Mouse (Mus musculus): ENCODE measurements at regions not wholly inside any gene's neighbourhood (a gene's known extent, or its start where the extent isn't known, plus 50 kb on each side); places are given as distances from the start of the nearest gene placed in this dataset.
"Not testable (repeated sequence)": the region's sequence is repeated elsewhere in the genome, so short reads cannot be mapped to it uniquely, and the experiment has no call there.

DNA sequence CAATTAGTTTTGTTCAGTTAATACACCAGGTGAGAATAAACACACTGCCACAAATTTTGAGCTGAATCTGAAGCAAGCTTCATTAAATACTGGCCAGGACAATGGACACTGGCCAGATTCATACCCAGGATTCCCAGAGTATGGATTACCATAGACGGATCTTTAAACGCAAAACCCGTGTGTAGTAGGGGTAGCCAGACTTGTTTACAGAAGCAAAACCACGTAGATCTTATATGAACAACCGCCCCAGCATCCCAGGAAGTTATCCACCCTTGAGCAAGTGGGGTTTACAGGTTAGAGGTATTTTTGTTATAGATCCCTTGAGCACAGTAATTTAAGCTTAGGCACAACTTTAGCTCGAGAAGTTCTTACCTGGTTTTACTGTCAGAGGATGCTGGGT is 71.1 kb upstream of the Ezr start:
- no peak for ATAC-seq (replicated peaks; ENCODE audit: low FRiP score, poor library complexity, severe bottlenecking)

- ATAC-seq (replicated peaks; ENCODE audit: low FRiP score, poor library complexity, severe bottlenecking), result peak; percentile 72
Measured at GRCm38 (mm10) chr17:6852177-6852947, 69.8 kb upstream of the Ezr start.

DNA sequence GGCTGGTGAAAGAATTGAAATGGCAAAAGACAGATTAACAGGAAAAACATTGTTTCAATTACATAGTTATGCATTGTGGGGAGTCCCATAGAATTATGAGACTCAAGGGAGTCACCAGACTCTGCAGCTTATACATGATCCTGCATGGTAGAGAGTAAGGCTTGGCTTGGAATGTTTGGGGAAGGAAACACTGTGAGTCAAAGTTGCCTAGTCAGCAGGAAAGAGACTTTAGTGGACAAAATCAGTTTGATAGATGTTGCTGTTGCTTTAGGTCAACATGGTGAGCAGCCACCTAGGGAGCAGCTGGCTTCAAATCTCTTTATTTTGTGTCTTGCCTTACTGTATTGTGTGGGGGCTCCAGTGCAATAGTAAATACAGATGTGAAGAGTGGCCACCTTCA is 67.9 kb upstream of the Ezr start:
- no peak for ATAC-seq (replicated peaks; ENCODE audit: low FRiP score, poor library complexity, severe bottlenecking)

DNA sequence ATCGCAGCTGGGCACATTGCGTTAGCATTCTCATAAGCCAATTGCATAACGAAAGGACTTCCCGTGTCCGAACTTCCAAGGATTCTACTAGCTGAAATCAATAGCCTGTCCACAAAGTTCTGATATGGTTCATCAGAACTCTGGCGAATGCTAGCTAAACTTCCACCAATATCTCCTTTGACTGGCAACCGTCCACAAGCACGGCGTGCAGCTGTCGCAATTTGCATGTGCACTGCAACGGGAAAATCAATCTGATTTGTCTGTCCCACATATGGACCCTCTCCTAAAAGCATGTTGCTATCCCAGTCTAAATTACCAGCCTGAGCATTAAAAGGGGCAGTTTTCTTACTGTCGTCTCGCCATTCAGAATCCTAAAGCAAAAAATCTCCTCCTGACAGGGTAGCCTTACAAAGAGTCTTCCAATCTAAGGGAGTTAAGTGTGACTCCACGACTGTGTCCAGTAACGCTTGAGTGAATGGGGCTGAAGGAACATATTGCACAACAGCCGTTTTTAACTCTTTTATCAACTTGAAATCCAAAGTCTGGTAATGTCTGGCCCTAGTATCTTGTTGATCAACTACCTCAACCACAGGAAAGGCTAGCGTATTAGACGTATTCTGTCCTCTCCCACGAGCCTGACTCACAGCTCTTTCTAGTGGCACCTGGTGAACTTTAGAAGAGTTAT is 59.3 kb upstream of the Ezr start:
- not testable (repeated sequence) for ATAC-seq (replicated peaks; ENCODE audit: low FRiP score, poor library complexity, severe bottlenecking)

DNA sequence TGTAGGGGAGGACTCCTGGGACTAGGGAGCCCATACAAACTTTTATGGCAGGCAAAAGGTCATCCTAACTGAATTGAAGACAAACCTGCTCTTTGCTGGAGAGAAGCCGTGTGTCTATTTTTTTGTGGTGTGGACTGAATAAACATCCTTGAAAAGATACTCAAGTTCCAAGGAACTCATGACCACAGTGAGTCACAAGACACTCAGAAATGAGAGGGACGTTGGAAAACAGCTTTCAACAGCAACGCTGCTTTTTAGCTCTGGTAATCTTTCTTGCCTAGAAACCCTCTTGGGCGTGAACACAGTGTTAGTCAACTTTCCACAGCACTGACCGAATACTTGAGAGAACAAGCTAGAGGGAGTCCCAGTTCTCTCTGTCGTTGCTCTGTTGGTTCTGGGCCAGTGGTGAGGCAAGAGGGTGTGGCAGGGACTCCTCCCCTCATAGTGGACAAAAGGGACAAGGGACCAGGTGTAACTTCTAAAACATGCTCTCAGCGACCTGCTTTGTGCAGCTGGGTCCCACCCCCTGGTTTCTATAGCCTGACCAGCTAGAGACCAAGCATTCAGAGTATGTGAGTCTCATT is 52.8 kb upstream of the Ezr start:
- no peak; the same call in 1 of the 2 replicates for ATAC-seq (replicated peaks; ENCODE audit: low FRiP score, poor library complexity, severe bottlenecking)

All from erythroblast, adult 5-6 weeks (primary cell).